Mouse (Mus musculus) cerebellum, postnatal 14 days (tissue): ENCODE results near the gene Rpl27a.

Experiments
- DNase-seq, 2 experiments: peaks; one replicate each; pipeline ENCODE4 v3.0.0; 2021; ENCODE audit warnings: mixed read lengths in 2 of 2

The Rpl27a gene

GRCm38 (mm10) chr7:109566841-109567768 lies 48.2 kb downstream of the Rpl27a start:
- no peak for DNase-seq

GRCm38 (mm10) chr7:109568391-109568892 lies 49.5 kb downstream of the Rpl27a start:
- no peak for DNase-seq
